8 mouse cellular contexts compared by ENCODE assay signal in genomic region chr12:86433371-86433821, GRCm38 (mm10).
DNase-seq lines count a peak whose midpoint lies in the region; ATAC-seq and TF ChIP-seq lines count a peak whose summit lies in the region.

No protein-coding gene starts in this region.

- peak; percentile 25 for DNase-seq in c-Kit-positive CD71-negative TER-119-negative erythroid progenitor cells, embryonic 14.5 days (ENCODE audit: low read depth)
- peak; percentile 86 for DNase-seq in forebrain, embryonic 11.5 days (ENCODE audit: low spot score)
- DNase-seq in heart, postnatal 0 days (ENCODE audit: low spot score) = peak; percentile 82
- peak; percentile 83 for DNase-seq in kidney, postnatal 36 days
- DNase-seq in thymus, postnatal 25 days = peak; percentile 40

- peaks cover 11% of the 10 kb centered on the region for H3K27me3 ChIP-seq in E14TG2a.4 (ENCODE audit: insufficient read depth, low read length)
- H3K27me3 ChIP-seq in forebrain, embryonic 11.5 days (ENCODE audit: control insufficient read depth, insufficient read depth, low read length) = no peaks in the 10 kb centered on the region
- no peaks in the 10 kb centered on the region for H3K27me3 ChIP-seq in heart, postnatal 0 days (ENCODE audit: control insufficient read depth, insufficient read depth, low read length)
- H3K27me3 ChIP-seq in liver, embryonic 12.5 days (replicated peaks) = peaks cover 15% of the 10 kb centered on the region; the same call in 1 of the 2 replicates
- no peaks in the 10 kb centered on the region for H3K27me3 ChIP-seq in neural tube, embryonic 14.5 days (ENCODE audit: control insufficient read depth, insufficient read depth, low read length)

- H3K36me3 ChIP-seq in E14TG2a.4 (ENCODE audit: insufficient read depth, low read length) = no peaks in the 10 kb centered on the region
- H3K36me3 ChIP-seq in forebrain, embryonic 11.5 days (ENCODE audit: control insufficient read depth, insufficient read depth, low read length) = no peaks in the 10 kb centered on the region
- no peaks in the 10 kb centered on the region for H3K36me3 ChIP-seq in heart, postnatal 0 days (replicated peaks; ENCODE audit: control insufficient read depth, insufficient read depth, low read length)
- H3K36me3 ChIP-seq in liver, embryonic 12.5 days = no peaks in the 10 kb centered on the region
- no peaks in the 10 kb centered on the region for H3K36me3 ChIP-seq in neural tube, embryonic 14.5 days (ENCODE audit: control insufficient read depth, insufficient read depth, low read length)

- 4% methylated on average over 13 of the region's 13 CpGs for WGBS in forebrain, embryonic 11.5 days
- WGBS in heart, postnatal 0 days = 4% methylated on average over 13 of the region's 13 CpGs
- WGBS in liver, embryonic 12.5 days (ENCODE audit: insufficient replicate concordance) = 4% methylated on average over 13 of the region's 13 CpGs
- WGBS in neural tube, embryonic 14.5 days = 2% methylated on average over 13 of the region's 13 CpGs

- H3K4me2 ChIP-seq in forebrain, embryonic 11.5 days (ENCODE audit: low read depth, low read length, severe bottlenecking) = peak overlapping the region; percentile 35
- peak overlapping the region; percentile 55 for H3K4me2 ChIP-seq in heart, postnatal 0 days (ENCODE audit: low read depth, low read length)
- peak overlapping the region; percentile 27; the same call in 1 of the 2 replicates for H3K4me2 ChIP-seq in liver, embryonic 12.5 days
- H3K4me2 ChIP-seq in neural tube, embryonic 14.5 days (ENCODE audit: low read depth, low read length) = peak overlapping the region; percentile 36

- peaks cover 70% of the 10 kb centered on the region for H3K4me1 ChIP-seq in E14TG2a.4 (replicated peaks; ENCODE audit: low read depth, low read length)
- H3K4me1 ChIP-seq in forebrain, embryonic 11.5 days (replicated peaks; ENCODE audit: control insufficient read depth, insufficient read depth, low read length) = 0 out of 2 replicates have a peak, but pooled peaks cover 2% of the 10 kb centered on the region
- H3K4me1 ChIP-seq in heart, postnatal 0 days (ENCODE audit: control insufficient read depth, insufficient read depth) = no peaks in the 10 kb centered on the region
- no peaks in the 10 kb centered on the region for H3K4me1 ChIP-seq in liver, embryonic 12.5 days
- no peaks in the 10 kb centered on the region for H3K4me1 ChIP-seq in neural tube, embryonic 14.5 days (ENCODE audit: control insufficient read depth, insufficient read depth, low read length)

- no peaks in the 10 kb centered on the region for H3K9me3 ChIP-seq in E14TG2a.4 (ENCODE audit: low read length)
- H3K9me3 ChIP-seq in forebrain, embryonic 11.5 days (ENCODE audit: control insufficient read depth, low read length) = no peaks in the 10 kb centered on the region
- no peaks in the 10 kb centered on the region for H3K9me3 ChIP-seq in heart, postnatal 0 days (replicated peaks; ENCODE audit: control insufficient read depth, low read length)
- H3K9me3 ChIP-seq in liver, embryonic 12.5 days (replicated peaks) = no peaks in the 10 kb centered on the region
- no peaks in the 10 kb centered on the region for H3K9me3 ChIP-seq in neural tube, embryonic 14.5 days (ENCODE audit: control insufficient read depth, low read length)

- peak; percentile 82 for TF ChIP-seq CTCF in E14TG2a.4 (conservative IDR thresholded peaks at IDR 0.05; ENCODE audit: low read length)
- TF ChIP-seq CTCF in heart, postnatal 0 days (IDR thresholded peaks at IDR 0.05; ENCODE audit: low read depth) = peak; percentile 66

- H3K9ac ChIP-seq in forebrain, embryonic 11.5 days (ENCODE audit: low read length) = peak overlapping the region; percentile 43
- H3K9ac ChIP-seq in heart, postnatal 0 days (replicated peaks; ENCODE audit: low read depth, low read length) = no peak overlapping the region
- no peak overlapping the region for H3K9ac ChIP-seq in liver, embryonic 12.5 days
- H3K9ac ChIP-seq in neural tube, embryonic 14.5 days (replicated peaks; ENCODE audit: low read depth, low read length) = no peak overlapping the region; the same call in 1 of the 2 replicates

- ATAC-seq in forebrain, embryonic 11.5 days (replicated peaks; ENCODE audit: low FRiP score) = peak; percentile 79
- ATAC-seq in heart, postnatal 0 days (ENCODE audit: insufficient read depth, low read depth) = peak; percentile 84
- ATAC-seq in liver, embryonic 12.5 days = no peak
- peak; percentile 93 for ATAC-seq in neural tube, embryonic 14.5 days (ENCODE audit: low read depth)

- peak overlapping the region; percentile 41 for H3K4me3 ChIP-seq in E14TG2a.4 (replicated peaks; ENCODE audit: low read length)
- H3K4me3 ChIP-seq in forebrain, embryonic 11.5 days (ENCODE audit: low read depth, low read length) = peak overlapping the region; percentile 9; the same call in 1 of the 2 replicates
- H3K4me3 ChIP-seq in heart, postnatal 0 days (ENCODE audit: low read depth, low read length) = peak overlapping the region; percentile 24
- no peak overlapping the region for H3K4me3 ChIP-seq in liver, embryonic 12.5 days
- H3K4me3 ChIP-seq in neural tube, embryonic 14.5 days (ENCODE audit: low read depth, low read length) = no peak overlapping the region; the same call in 1 of the 2 replicates

- no peak for TF ChIP-seq EP300 in heart, postnatal 0 days (IDR thresholded peaks at IDR 0.05; ENCODE audit: low read depth)

- H3K27ac ChIP-seq in forebrain, embryonic 11.5 days (ENCODE audit: low read depth, low read length) = no peak overlapping the region
- H3K27ac ChIP-seq in heart, postnatal 0 days (ENCODE audit: low read depth) = no peak overlapping the region
- H3K27ac ChIP-seq in liver, embryonic 12.5 days = no peak overlapping the region
- H3K27ac ChIP-seq in neural tube, embryonic 14.5 days (ENCODE audit: low read depth, low read length) = 0 out of 2 replicates have a peak overlapping the region, but pooled peaks have one; percentile 2

Comparison
In these comparisons a context has a peak if more than half of its experiments do, and no peak if none do; other contexts are left out.
1. H3K4me3 ChIP-seq: peak in E14TG2a.4 (single experiment), forebrain, embryonic 11.5 days (single experiment) and heart, postnatal 0 days (single experiment); none in liver, embryonic 12.5 days (single experiment) and neural tube, embryonic 14.5 days (single experiment).
2. DNase-seq: peak in every context shown above with its lines; median percentile 86 in forebrain, embryonic 11.5 days; 83 in kidney, postnatal 36 days; 82 in heart, postnatal 0 days; 40 in thymus, postnatal 25 days; 25 in c-Kit-positive CD71-negative TER-119-negative erythroid progenitor cells, embryonic 14.5 days.
3. Peak in every context shown above with its lines, with median percentiles within 50 percentile points of each other: H3K4me2 ChIP-seq.